Mouse (Mus musculus): ENCODE measurements around the gene Dctn1. TPM values are rescaled to one million over a fixed set of nuclear protein-coding genes. Genes with fewer than 3 reads are reported as not detected.

Gene Dctn1
- 74.4 TPM for polyA plus RNA-seq (2014; fragmentation: Illumina TruSeq; extraction: RNeasy Lipid Tissue Mini Kit (QIAGEN cat#74804); ENCODE audit: low read depth, low replicate concordance)

DNA sequence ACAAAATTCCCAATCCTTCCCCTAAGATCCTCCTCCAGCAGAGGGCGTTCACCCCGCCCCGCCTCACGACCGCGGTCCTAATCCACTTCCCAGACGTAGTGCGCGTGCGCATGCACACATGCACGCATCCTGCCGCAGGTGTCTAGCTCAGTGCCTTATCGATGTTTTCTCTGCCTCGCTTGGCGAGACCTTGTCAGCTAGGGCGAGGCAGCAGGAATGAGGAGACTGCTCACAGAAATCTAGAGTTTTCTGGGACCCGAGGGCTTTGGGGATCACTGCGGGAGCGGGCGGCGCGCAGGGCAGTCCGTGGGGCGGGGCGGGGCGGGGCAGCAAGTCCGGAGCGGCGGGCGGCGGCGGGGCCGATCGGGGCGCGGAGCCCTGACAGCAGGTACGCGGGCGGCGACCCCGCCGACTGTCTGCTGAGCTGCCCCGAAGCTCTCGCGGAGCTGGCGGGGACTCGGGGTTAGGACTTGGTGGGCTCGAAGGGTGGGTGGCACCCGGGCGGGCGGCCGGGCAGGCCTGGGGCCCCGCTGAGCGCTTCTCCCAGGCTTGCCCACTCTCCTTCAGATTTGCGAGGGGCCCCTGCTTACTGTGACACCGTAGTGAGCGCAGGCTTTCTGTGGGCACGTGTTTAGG lies at the start of gene Dctn1:
Gene Dctn1, plus strand, starts transcription at position 314 of the 636 bp plus-strand sequence.

DNA sequence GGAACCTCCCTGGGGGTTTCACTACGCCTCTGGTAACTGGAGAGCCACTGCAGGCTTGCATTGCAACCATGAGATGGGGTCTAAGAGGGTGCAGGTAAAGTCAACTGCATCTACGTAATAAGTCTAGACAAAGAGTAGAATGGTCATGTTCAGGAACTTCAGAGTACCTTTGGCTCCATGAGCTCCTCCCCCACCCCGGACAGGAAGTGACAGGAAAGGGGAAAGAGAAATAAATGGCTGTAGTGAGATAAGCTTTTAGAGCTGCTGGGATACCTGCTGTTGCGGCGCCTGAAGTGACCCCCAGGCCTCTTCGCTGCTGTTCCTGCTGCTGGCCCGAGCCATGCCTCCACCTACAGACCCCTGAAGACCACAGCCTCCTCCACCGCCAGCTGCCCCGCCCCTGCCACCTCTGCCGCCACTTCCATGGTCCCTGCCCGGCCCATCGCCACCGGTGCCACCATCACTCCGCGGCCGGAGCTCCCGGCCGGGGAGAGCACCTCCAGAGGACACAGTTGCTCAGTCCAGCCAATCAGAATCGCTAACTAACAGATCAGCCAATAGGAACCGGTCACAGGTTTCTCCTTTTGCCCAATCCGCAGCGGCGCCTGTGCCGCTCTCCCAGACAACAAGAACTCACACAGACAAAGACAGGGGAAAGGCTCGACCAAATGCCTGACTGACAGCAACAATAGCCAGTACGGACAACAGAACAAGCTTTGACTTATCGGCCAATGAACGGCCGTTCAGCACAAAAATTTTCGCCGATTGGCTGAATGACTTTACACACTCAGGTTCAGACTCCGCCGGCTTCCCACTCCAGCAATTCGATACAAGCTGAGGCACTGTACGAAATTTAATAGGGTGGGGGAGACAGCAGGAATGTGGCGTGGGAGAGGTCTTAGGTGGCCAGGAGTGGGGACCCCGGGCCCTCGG lies 44.5 kb upstream of the Dctn1 start, which contains the start of gene Wbp1:
Gene Wbp1, minus strand, starts transcription at position 630 of the 933 bp plus-strand sequence.

DNA sequence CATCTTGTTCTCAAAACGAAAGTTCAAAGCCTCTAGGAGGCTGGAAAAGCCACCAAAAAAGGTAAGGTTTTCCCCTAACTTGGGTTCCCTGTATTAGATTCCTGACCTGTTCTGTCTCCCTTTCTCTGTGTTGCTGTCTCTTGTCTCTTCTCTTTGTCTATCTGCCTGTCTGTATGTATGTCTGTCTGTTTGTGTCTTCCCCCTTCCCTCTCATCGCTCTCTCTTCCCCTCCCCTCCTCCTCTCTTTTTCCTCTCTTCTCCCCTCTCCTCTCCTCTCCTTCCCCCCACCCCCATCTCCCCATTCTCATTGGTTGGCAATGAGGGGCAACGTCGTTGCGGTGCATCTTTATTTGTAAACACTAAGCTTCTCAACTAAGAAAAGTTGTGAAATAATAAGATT lies 40.4 kb upstream of the Dctn1 start, which contains the start of gene Ino80b:
Gene Ino80b, minus strand, starts transcription at position 101 of the 400 bp plus-strand sequence.

GRCm38 (mm10) chr6:83134951-83135513 lies 30.7 kb upstream of the Dctn1 start, which contains the start of gene Rtkn:
Gene Rtkn, plus strand, starts transcription at chr6:83135463.

GRCm38 (mm10) chr6:83156259-83156684 lies 9.4 kb upstream of the Dctn1 start, which contains the start of the genes Wdr54 and 1700003E16Rik:
Gene Wdr54, minus strand, starts transcription at chr6:83156397.
Gene 1700003E16Rik, plus strand, starts transcription at chr6:83156404.

DNA sequence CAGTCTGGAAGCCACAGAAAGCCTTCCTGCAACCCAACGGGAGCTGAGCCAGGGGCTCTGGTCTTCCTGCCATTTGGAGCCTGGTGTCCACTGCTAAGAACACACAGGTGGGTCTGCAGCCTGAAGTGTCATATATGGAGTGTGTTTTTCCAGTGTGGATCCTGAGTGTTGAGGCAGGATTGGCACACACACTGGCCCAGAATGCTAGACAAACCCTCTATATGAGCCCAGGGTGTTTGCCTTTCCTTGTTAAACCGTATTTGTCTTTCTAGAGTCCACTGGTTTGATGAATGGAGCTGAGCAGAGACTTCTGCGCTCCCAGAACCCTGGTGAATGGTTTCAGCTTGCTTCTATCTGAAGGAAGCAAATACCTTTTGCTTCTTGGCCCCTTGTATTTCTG lies 54.1 kb downstream of the Dctn1 start, which contains the start of gene Slc4a5:
Gene Slc4a5, plus strand, starts transcription at position 15 of the 400 bp plus-strand sequence.

Other genes with a start within 250 kb of the Dctn1 start
- gene Sema4f, start 226.2 kb upstream of the Dctn1 start, polyA plus RNA-seq (2014; fragmentation: Illumina TruSeq; extraction: RNeasy Lipid Tissue Mini Kit (QIAGEN cat#74804); ENCODE audit: low read depth, low replicate concordance) = 0.48 TPM
- 4.6 TPM for gene M1ap, start 219.0 kb upstream of the Dctn1 start, polyA plus RNA-seq (2014; fragmentation: Illumina TruSeq; extraction: RNeasy Lipid Tissue Mini Kit (QIAGEN cat#74804); ENCODE audit: low read depth, low replicate concordance)
- gene Dok1, start 132.4 kb upstream of the Dctn1 start, polyA plus RNA-seq (2014; fragmentation: Illumina TruSeq; extraction: RNeasy Lipid Tissue Mini Kit (QIAGEN cat#74804); ENCODE audit: low read depth, low replicate concordance) = 25.7 TPM
- gene Loxl3, start 131.7 kb upstream of the Dctn1 start, polyA plus RNA-seq (2014; fragmentation: Illumina TruSeq; extraction: RNeasy Lipid Tissue Mini Kit (QIAGEN cat#74804); ENCODE audit: low read depth, low replicate concordance) = 11.2 TPM
- gene Aup1, start 111.4 kb upstream of the Dctn1 start, polyA plus RNA-seq (2014; fragmentation: Illumina TruSeq; extraction: RNeasy Lipid Tissue Mini Kit (QIAGEN cat#74804); ENCODE audit: low read depth, low replicate concordance) = 147 TPM
- 32.7 TPM for gene Htra2, start 110.6 kb upstream of the Dctn1 start, polyA plus RNA-seq (2014; fragmentation: Illumina TruSeq; extraction: RNeasy Lipid Tissue Mini Kit (QIAGEN cat#74804); ENCODE audit: low read depth, low replicate concordance)
- gene Dqx1, start 108.1 kb upstream of the Dctn1 start, polyA plus RNA-seq (2014; fragmentation: Illumina TruSeq; extraction: RNeasy Lipid Tissue Mini Kit (QIAGEN cat#74804); ENCODE audit: low read depth, low replicate concordance) = 1.6 TPM
- gene Tlx2, start 95.6 kb upstream of the Dctn1 start, polyA plus RNA-seq (2014; fragmentation: Illumina TruSeq; extraction: RNeasy Lipid Tissue Mini Kit (QIAGEN cat#74804); ENCODE audit: low read depth, low replicate concordance) = not detected
- gene Pcgf1, start 88.1 kb upstream of the Dctn1 start, polyA plus RNA-seq (2014; fragmentation: Illumina TruSeq; extraction: RNeasy Lipid Tissue Mini Kit (QIAGEN cat#74804); ENCODE audit: low read depth, low replicate concordance) = 14.9 TPM
- 1.5 TPM for gene Lbx2, start 79.6 kb upstream of the Dctn1 start, polyA plus RNA-seq (2014; fragmentation: Illumina TruSeq; extraction: RNeasy Lipid Tissue Mini Kit (QIAGEN cat#74804); ENCODE audit: low read depth, low replicate concordance)
- 3.6 TPM for gene Ccdc142, start 64.3 kb upstream of the Dctn1 start, polyA plus RNA-seq (2014; fragmentation: Illumina TruSeq; extraction: RNeasy Lipid Tissue Mini Kit (QIAGEN cat#74804); ENCODE audit: low read depth, low replicate concordance)
- gene Gm42688, start 64.3 kb upstream of the Dctn1 start, polyA plus RNA-seq (2014; fragmentation: Illumina TruSeq; extraction: RNeasy Lipid Tissue Mini Kit (QIAGEN cat#74804); ENCODE audit: low read depth, low replicate concordance) = 3.8 TPM
- 73.1 TPM for gene Mrpl53, start 56.9 kb upstream of the Dctn1 start, polyA plus RNA-seq (2014; fragmentation: Illumina TruSeq; extraction: RNeasy Lipid Tissue Mini Kit (QIAGEN cat#74804); ENCODE audit: low read depth, low replicate concordance)
- 34.0 TPM for gene Mogs, start 50.4 kb upstream of the Dctn1 start, polyA plus RNA-seq (2014; fragmentation: Illumina TruSeq; extraction: RNeasy Lipid Tissue Mini Kit (QIAGEN cat#74804); ENCODE audit: low read depth, low replicate concordance)
- 99.3 TPM for gene Wbp1, start 44.4 kb upstream of the Dctn1 start, polyA plus RNA-seq (2014; fragmentation: Illumina TruSeq; extraction: RNeasy Lipid Tissue Mini Kit (QIAGEN cat#74804); ENCODE audit: low read depth, low replicate concordance)
- 26.8 TPM for gene Ino80b, start 40.5 kb upstream of the Dctn1 start, polyA plus RNA-seq (2014; fragmentation: Illumina TruSeq; extraction: RNeasy Lipid Tissue Mini Kit (QIAGEN cat#74804); ENCODE audit: low read depth, low replicate concordance)
- gene Rtkn, start 30.5 kb upstream of the Dctn1 start, polyA plus RNA-seq (2014; fragmentation: Illumina TruSeq; extraction: RNeasy Lipid Tissue Mini Kit (QIAGEN cat#74804); ENCODE audit: low read depth, low replicate concordance) = 21.8 TPM
- gene Wdr54, start 9.5 kb upstream of the Dctn1 start, polyA plus RNA-seq (2014; fragmentation: Illumina TruSeq; extraction: RNeasy Lipid Tissue Mini Kit (QIAGEN cat#74804); ENCODE audit: low read depth, low replicate concordance) = 3.0 TPM
- gene 1700003E16Rik, start 9.5 kb upstream of the Dctn1 start, polyA plus RNA-seq (2014; fragmentation: Illumina TruSeq; extraction: RNeasy Lipid Tissue Mini Kit (QIAGEN cat#74804); ENCODE audit: low read depth, low replicate concordance) = 14.5 TPM
- gene Slc4a5, start 53.9 kb downstream of the Dctn1 start, polyA plus RNA-seq (2014; fragmentation: Illumina TruSeq; extraction: RNeasy Lipid Tissue Mini Kit (QIAGEN cat#74804); ENCODE audit: low read depth, low replicate concordance) = 1.2 TPM
- gene Mthfd2, start 160.0 kb downstream of the Dctn1 start, polyA plus RNA-seq (2014; fragmentation: Illumina TruSeq; extraction: RNeasy Lipid Tissue Mini Kit (QIAGEN cat#74804); ENCODE audit: low read depth, low replicate concordance) = 87.5 TPM
- 79.4 TPM for gene Mob1a, start 160.1 kb downstream of the Dctn1 start, polyA plus RNA-seq (2014; fragmentation: Illumina TruSeq; extraction: RNeasy Lipid Tissue Mini Kit (QIAGEN cat#74804); ENCODE audit: low read depth, low replicate concordance)
- gene Bola3, start 183.2 kb downstream of the Dctn1 start, polyA plus RNA-seq (2014; fragmentation: Illumina TruSeq; extraction: RNeasy Lipid Tissue Mini Kit (QIAGEN cat#74804); ENCODE audit: low read depth, low replicate concordance) = 72.0 TPM